Mouse (Mus musculus) spleen, adult 2 months (tissue): ENCODE data around the gene Ubxn10.

Experiments used
- CTCF ChIP-seq: fragments of 200-500 bp; IDR thresholded peaks from 2 replicates; pipeline ENCODE4 v1.5.1; 2011; ENCODE audit warnings: mild to moderate bottlenecking, inconsistent platforms; ENCODE audit not compliant: insufficient read depth, insufficient read length, insufficient replicate concordance; ENCODE audit errors: extremely low read depth
- POLR2A ChIP-seq: fragments of 200-500 bp; IDR thresholded peaks from 2 replicates; pipeline ENCODE4 v1.6.1; 2011; ENCODE audit warnings: low read depth, low read length, inconsistent platforms

DNA sequence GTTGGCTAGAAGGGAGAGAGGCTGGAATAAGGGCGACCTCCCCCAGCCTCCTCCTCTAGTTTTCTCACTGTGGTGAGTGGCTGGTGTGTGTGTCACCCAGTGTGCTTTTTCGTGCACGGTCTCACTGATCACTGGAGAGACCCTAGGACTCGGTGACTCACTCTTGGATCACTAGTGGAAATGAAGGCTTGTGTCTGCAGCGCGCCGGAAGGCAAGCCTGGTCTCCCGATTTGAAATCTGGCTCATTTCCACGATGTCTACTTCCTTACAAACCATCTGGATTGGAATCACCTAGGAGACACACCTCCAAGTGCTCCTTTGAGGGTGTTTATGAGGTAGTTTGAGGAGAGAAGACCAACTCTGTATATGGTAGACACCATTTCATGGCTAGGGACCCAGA is 9.9 kb upstream of the Ubxn10 start:
- TF ChIP-seq CTCF (no peak), POLR2A (no peak)
